8 mouse cellular contexts compared by ENCODE assay signal in the genomic region with DNA sequence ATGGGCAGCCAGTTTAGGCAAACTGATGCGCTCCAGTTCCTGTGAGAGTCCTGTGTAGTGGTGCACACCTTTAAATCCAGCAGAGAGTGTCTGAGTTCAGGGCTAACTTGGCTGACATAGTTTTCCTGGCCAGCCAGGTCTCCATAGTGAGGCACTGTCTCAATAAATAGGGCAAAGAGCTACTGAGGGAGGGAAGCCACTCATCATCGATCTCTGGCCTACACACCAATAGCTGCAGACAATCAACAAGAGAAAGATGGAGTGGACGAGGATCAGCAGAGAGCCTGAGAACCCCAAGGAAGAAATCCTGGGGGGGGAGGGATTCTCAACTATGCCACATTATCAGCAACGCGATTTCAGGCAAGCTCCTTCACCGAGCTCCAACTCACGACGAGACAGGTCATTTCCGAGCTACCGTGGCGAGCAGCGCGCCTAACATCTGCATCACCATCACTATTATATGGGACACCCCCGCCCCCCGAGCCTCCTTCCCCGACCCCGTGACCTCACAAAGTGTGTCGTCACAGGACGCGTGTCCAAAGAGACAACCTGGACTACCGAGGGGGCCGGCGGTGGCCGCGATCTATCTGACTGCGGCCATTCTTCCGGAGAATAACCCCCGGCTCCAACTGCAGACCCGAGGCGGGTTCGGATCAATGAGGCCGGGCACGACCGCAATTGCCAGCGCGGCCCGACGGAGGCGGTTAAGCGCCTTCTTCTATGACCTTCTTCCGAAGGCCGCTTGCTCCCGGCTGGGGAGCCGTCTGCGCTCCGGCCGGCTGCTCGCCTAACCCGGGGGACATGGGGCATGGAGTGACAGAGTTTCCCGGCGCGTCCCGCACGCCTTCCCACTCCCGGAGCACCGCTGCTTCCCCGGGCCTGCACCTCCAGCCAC. TPM values are rescaled to one million over a fixed set of nuclear protein-coding genes. Genes with fewer than 3 reads are reported as not detected.
A peak's percentile ranks its signal among the peaks of the same experiment; 100 is the strongest.
DNase-seq lines count a peak whose midpoint lies in the region; ATAC-seq lines count a peak whose summit lies in the region.

No protein-coding gene starts in this region.

- ATAC-seq in embryonic facial prominence, embryonic 14.5 days (ENCODE audit: low read depth) = peak; percentile 53
- ATAC-seq in megakaryocyte progenitor cell, adult 5-6 weeks (replicated peaks; ENCODE audit: poor library complexity) = peak; percentile 45

- H3K27ac ChIP-seq in embryonic facial prominence, embryonic 14.5 days (replicated peaks; ENCODE audit: low read depth, low read length) = peak overlapping the region; percentile 91

- 3% methylated on average over 44 of the region's 57 CpGs for WGBS in embryonic facial prominence, embryonic 14.5 days

- no peaks in the 10 kb centered on the region for H3K27me3 ChIP-seq in embryonic facial prominence, embryonic 14.5 days (replicated peaks; ENCODE audit: control insufficient read depth, insufficient read depth, low read length)

- DNase-seq in kidney, adult 9 months = peak; percentile 36
- DNase-seq in kidney, adult 11 months = no peak
- DNase-seq in NIH3T3 (ENCODE audit: low read depth) = peak; percentile 56
- DNase-seq in embryonic facial prominence, embryonic 14.5 days (ENCODE audit: low spot score) = no peak
- peak; percentile 11 for DNase-seq in heart, postnatal 25 days (ENCODE audit: low spot score)
- DNase-seq in left cerebral cortex, postnatal 14 days (ENCODE audit: low spot score in 2 of 2) = peak; percentile 33 to 43
- DNase-seq in testis, postnatal 10 days (ENCODE audit: low spot score) = peak; percentile 72

- intact Hi-C loops in heart, postnatal 25 days (cut with DNase I) = loop anchor here (5.0 kb wide), 1 partner anchor 62 kb away; a partner anchor contains a TSS
- intact Hi-C loops in left cerebral cortex, postnatal 14 days (cut with DNase I) = loop anchor here (5.0 kb wide), 1 partner anchor 47 kb away; no protein-coding TSS in a partner anchor

- H3K4me3 ChIP-seq in embryonic facial prominence, embryonic 14.5 days (ENCODE audit: low read depth, low read length) = peak overlapping the region; percentile 98

- peaks cover 8% of the 10 kb centered on the region; the same call in 1 of the 2 replicates for H3K4me1 ChIP-seq in embryonic facial prominence, embryonic 14.5 days (ENCODE audit: control insufficient read depth, insufficient read depth, low read length)

- peaks cover 6% of the 10 kb centered on the region; the same call in 1 of the 2 replicates for H3K9me3 ChIP-seq in embryonic facial prominence, embryonic 14.5 days (ENCODE audit: control insufficient read depth, low read length)

- no peaks in the 10 kb centered on the region for H3K36me3 ChIP-seq in embryonic facial prominence, embryonic 14.5 days (ENCODE audit: control insufficient read depth, insufficient read depth, low read length)

- peak overlapping the region; percentile 92 for H3K4me2 ChIP-seq in embryonic facial prominence, embryonic 14.5 days (ENCODE audit: low read depth, low read length)

- peak overlapping the region; percentile 97 for H3K9ac ChIP-seq in embryonic facial prominence, embryonic 14.5 days (ENCODE audit: low read depth, low read length)

RNA-seq across cellular contexts. Expression of a gene that starts 0.9 kb away (rescaled TPM):
- polyA plus RNA-seq in embryonic facial prominence, embryonic 14.5 days (2014; fragmentation: Nextera tagmentation; extraction: Ambion mirVana) = 468 and 555 TPM in 2 replicates
- total RNA-seq in heart, postnatal 25 days (2021) = 100 to 1,000 TPM; 782 to 827 TPM
- total RNA-seq in left cerebral cortex, postnatal 14 days (2021) = 100 to 1,000 TPM; 208 to 210 TPM
- total RNA-seq in megakaryocyte progenitor cell, adult 5-6 weeks (2015) = 517 and 531 TPM in 2 replicates
- total RNA-seq in megakaryocyte progenitor cell, adult 5-6 weeks (2017) = 167 and 172 TPM in 2 replicates

RNA-seq across cellular contexts. Expression of a gene that starts 37.3 kb away (rescaled TPM):
- 124 and 133 TPM in 2 replicates for polyA plus RNA-seq in embryonic facial prominence, embryonic 14.5 days (2014; fragmentation: Nextera tagmentation; extraction: Ambion mirVana)
- 10 to 100 TPM; 26.7 to 28.3 TPM for total RNA-seq in heart, postnatal 25 days (2021)
- 10 to 100 TPM; 43.8 to 50.2 TPM for total RNA-seq in left cerebral cortex, postnatal 14 days (2021)
- not detected in 2 replicates for total RNA-seq in megakaryocyte progenitor cell, adult 5-6 weeks (2015)
- total RNA-seq in megakaryocyte progenitor cell, adult 5-6 weeks (2017) = not detected in 2 replicates

RNA-seq across cellular contexts. Expression of a gene that starts 54.7 kb away (rescaled TPM):
- polyA plus RNA-seq in embryonic facial prominence, embryonic 14.5 days (2014; fragmentation: Nextera tagmentation; extraction: Ambion mirVana) = 0.17 TPM in 1 of 2 replicates, not detected in the other
- total RNA-seq in heart, postnatal 25 days (2021) = not detected
- 1 to 10 TPM; 5.4 to 6.2 TPM for total RNA-seq in left cerebral cortex, postnatal 14 days (2021)
- not detected in 2 replicates for total RNA-seq in megakaryocyte progenitor cell, adult 5-6 weeks (2015)
- not detected in 2 replicates for total RNA-seq in megakaryocyte progenitor cell, adult 5-6 weeks (2017)

Comparison
In these comparisons a context has a peak if more than half of its experiments do, and no peak if none do; other contexts are left out.
1. DNase-seq: peak in kidney, adult 9 months (single experiment), NIH3T3 (single experiment), heart, postnatal 25 days (single experiment), left cerebral cortex, postnatal 14 days (2 of 2) and testis, postnatal 10 days (single experiment); none in kidney, adult 11 months (single experiment) and embryonic facial prominence, embryonic 14.5 days (single experiment).
2. RNA of a gene that starts 37.3 kb away (total RNA-seq): 43.8 to 50.2 TPM in left cerebral cortex, postnatal 14 days and 26.7 to 28.3 TPM in heart, postnatal 25 days; not detected in megakaryocyte progenitor cell, adult 5-6 weeks; every median in the first group is over 10 times any median in the second.
3. RNA of a gene that starts 54.7 kb away (total RNA-seq): 5.4 to 6.2 TPM in left cerebral cortex, postnatal 14 days; not detected in heart, postnatal 25 days and not detected in megakaryocyte progenitor cell, adult 5-6 weeks; every median in the first group is over 4 times any median in the second.